Mouse (Mus musculus): ENCODE data around the gene Spryd4.
A peak's percentile ranks its signal among the peaks of the same experiment; 100 is the strongest.
"Not testable (repeated sequence)": the region's sequence is repeated elsewhere in the genome, so short reads cannot be mapped to it uniquely, and the experiment has no call there.

The Spryd4 gene

GRCm38 (mm10) chr10:128187181-128187605, 24.4 kb downstream of the Spryd4 start:
- no peak for DNase-seq (ENCODE audit: low spot score)

- peak; percentile 71 for DNase-seq (ENCODE audit: low spot score)
Observed at GRCm38 (mm10) chr10:128185959-128186358, 25.6 kb downstream of the Spryd4 start.

GRCm38 (mm10) chr10:128185277-128185940, 26.2 kb downstream of the Spryd4 start:
- no peak for DNase-seq (ENCODE audit: low spot score)

DNA sequence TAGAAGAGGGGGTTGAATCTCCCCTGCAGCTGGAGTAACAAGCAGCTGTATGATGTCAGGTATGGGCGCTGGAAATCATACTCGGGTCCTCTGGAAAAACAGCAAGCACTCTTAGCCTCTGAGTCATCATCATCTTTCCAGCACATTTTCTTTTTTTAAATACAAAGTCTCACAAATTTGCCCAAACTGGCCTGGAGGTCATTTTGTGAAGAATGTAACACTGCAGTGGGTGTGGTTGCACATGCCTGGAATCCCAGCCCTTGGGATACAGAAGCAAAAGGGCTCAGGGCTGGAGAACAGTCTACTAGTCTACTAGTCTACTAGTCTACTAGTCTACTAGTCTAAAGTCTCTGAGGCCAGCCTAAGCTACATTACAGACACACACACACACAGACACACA, 27.3 kb downstream of the Spryd4 start:
- no peak for DNase-seq (ENCODE audit: low spot score)

DNA sequence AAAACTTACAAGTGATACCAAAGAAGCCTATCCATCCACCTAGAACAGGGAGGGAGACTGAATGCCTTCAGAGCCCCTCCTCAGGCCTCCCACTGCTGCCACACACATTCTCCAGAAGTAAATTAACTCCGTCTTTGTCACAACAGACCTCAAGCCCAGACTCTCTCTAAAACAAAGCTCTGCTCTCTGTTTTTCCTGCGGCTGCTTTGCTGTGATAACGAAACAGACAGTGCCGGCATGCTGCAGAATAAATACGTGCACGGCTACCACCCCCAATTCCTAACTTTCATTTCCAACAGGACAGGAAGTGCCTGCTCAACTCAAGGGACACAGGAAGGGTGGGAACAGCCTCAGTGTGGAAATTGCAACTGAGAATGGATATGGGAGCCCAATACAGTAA, 31.6 kb downstream of the Spryd4 start, which contains the start of gene Rbms2:
TSS of gene Rbms2 (minus strand) at position 309 of the 400 bp plus-strand sequence.
- no peak for DNase-seq (ENCODE audit: low spot score)

- no peak for DNase-seq (ENCODE audit: low spot score)
Observed at GRCm38 (mm10) chr10:128177316-128177715, 34.3 kb downstream of the Spryd4 start.

GRCm38 (mm10) chr10:128175996-128176755, 35.4 kb downstream of the Spryd4 start:
- DNase-seq (ENCODE audit: low spot score): peak; percentile 67

GRCm38 (mm10) chr10:128175302-128175701, 36.3 kb downstream of the Spryd4 start:
- no peak for DNase-seq (ENCODE audit: low spot score)

DNA sequence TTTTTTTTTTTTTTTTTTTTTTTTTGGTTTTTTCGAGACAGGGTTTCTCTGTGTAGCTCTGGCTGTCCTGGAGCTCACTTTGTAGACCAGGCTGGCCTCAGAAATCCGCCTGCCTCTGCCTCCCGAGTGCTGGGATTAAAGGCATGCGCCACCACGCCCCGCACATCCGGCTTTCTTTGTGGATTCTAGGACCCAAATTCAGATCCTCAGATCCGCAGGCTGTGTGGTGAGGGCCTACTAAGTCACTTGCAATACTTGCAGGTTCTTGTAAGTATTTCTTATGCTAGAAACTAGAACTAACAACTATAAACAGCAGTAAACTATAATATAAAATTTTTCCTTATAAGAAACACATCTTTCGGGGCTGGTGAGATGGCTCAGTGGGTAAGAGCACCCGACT, 40.3 kb downstream of the Spryd4 start:
- DNase-seq (ENCODE audit: low spot score): not testable (repeated sequence)

DNA sequence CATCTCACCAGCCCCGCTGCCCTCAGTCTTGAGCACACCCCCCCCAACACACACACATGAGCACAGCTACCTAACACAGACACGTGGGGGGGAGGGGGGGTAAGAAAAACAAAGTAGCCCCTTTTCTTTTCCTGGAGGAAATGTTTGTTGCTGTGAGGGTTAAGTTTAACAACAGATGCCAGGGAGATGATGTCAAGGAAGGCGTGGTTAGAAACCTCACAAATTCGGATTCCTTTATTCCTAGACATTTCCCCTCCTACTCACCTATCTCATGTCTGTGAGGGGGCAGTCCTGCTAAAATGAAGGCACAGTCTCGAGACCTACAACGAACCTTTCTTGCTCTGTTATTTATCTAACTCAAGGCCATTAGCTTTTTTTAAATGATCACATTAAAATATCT, 44.5 kb downstream of the Spryd4 start:
- DNase-seq (ENCODE audit: low spot score): no peak

GRCm38 (mm10) chr10:128165726-128166125, 45.9 kb downstream of the Spryd4 start:
- DNase-seq (ENCODE audit: low spot score): not testable (repeated sequence)

All from testis, postnatal 14 days (tissue).